Mouse (Mus musculus) kidney, embryonic 14.5 days (tissue): Measurements from ENCODE around the gene Aifm2. TPM values are rescaled to one million over a fixed set of nuclear protein-coding genes. Genes with fewer than 3 reads are reported as not detected.

ENCODE experiments used
- ATAC-seq: fragments of 200-750 bp; cut with Nextera tagmentation; 2 replicates; pipeline ENCODE4 v1.8.0; 2017; ENCODE audit warnings: moderate number of reproducible peaks, mild to moderate bottlenecking, moderate TSS enrichment, moderate library complexity; ENCODE audit not compliant: low FRiP score, low TSS enrichment
- H3K27ac ChIP-seq: fragments of 300-500 bp; sonication (generic); 2 replicates; pipeline ENCODE4 v1.5.1; 2014; ENCODE audit warnings: low read depth, mild to moderate bottlenecking, low read length, moderate library complexity, mixed read lengths
- H3K27me3 ChIP-seq: fragments of 300-500 bp; sonication (generic); 2 replicates; pipeline ENCODE4 v1.6.1; 2014; ENCODE audit warnings: mild to moderate bottlenecking, low read length; ENCODE audit not compliant: control insufficient read depth, insufficient read depth
- H3K36me3 ChIP-seq: fragments of 300-500 bp; sonication (generic); 2 replicates; pipeline ENCODE4 v1.6.1; 2014; ENCODE audit warnings: low read length, mixed read lengths; ENCODE audit not compliant: control insufficient read depth, insufficient read depth
- H3K4me1 ChIP-seq: fragments of 300-500 bp; sonication (generic); 2 replicates; pipeline ENCODE4 v1.6.1; 2014; ENCODE audit warnings: low read length, mixed read lengths; ENCODE audit not compliant: control insufficient read depth, insufficient read depth
- H3K4me2 ChIP-seq: fragments of 300-500 bp; sonication (generic); replicated peaks from 2 replicates; pipeline ENCODE4 v1.6.1; 2014; ENCODE audit warnings: low read depth, mild to moderate bottlenecking, low read length
- H3K4me3 ChIP-seq: fragments of 300-500 bp; sonication (generic); 2 replicates; pipeline ENCODE4 v1.5.1; 2014; ENCODE audit warnings: mild to moderate bottlenecking, low read length
- H3K9ac ChIP-seq: fragments of 300-500 bp; sonication (generic); 2 replicates; pipeline ENCODE4 v1.6.1; 2014; ENCODE audit warnings: low read depth, mild to moderate bottlenecking, low read length, moderate library complexity
- H3K9me3 ChIP-seq: fragments of 300-500 bp; sonication (generic); 2 replicates; pipeline ENCODE4 v1.6.1; 2016; ENCODE audit warnings: low read length; ENCODE audit not compliant: control insufficient read depth
- WGBS: fragments of 180-500 bp; shearing (Covaris S2); extraction: QIAGEN DNeasy Blood & Tissue Kit; methylation state at CpG from one replicate; pipeline ENCODE4 v1.1.7; 2014; 5-methylcytosine and 5-hydroxymethylcytosine counted together
- polyA plus RNA-seq: library from polyadenylated mRNA; unstranded; fragments of >200 nt; fragmentation: Nextera tagmentation; extraction: Ambion mirVana; gene quantifications from 2 replicates; pipeline ENCODE4 v1.2.1, GENCODE M21; 2014

Gene Aifm2
- polyA plus RNA-seq, 1 experiment from 2014 or later: 15.1 TPM

DNA sequence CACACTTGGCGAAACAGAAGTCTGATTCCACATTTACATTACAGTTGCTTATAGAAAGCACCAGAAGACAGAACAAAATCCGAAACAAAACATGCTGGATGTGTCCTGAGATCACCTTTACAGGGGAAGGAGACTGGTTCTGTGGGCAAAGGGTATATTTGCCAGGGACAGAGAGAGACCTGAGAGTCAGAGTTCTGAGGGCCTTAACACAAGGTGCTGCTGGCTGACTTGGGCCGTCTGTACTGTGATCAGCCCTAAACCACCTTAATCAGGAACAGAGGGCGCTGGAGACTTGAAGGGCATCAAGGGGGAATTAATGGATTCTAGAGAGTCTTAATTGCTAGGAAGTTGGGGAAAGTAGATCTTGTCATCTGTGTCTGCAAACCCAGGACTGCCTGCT, 21.5 kb upstream of the Aifm2 start:
- no peak overlapping the region for H3K27ac ChIP-seq
- peaks cover 48% of the 10 kb centered on the region for H3K36me3 ChIP-seq
- no peaks in the 10 kb centered on the region for H3K9me3 ChIP-seq
- H3K9ac ChIP-seq: no peak overlapping the region
- H3K4me3 ChIP-seq: no peak overlapping the region
- no peaks in the 10 kb centered on the region for H3K27me3 ChIP-seq
- no peak for ATAC-seq
- WGBS: 77% methylated on average over 4 of the region's 4 CpGs
- H3K4me2 ChIP-seq: no peak overlapping the region
- peaks cover 14% of the 10 kb centered on the region for H3K4me1 ChIP-seq

DNA sequence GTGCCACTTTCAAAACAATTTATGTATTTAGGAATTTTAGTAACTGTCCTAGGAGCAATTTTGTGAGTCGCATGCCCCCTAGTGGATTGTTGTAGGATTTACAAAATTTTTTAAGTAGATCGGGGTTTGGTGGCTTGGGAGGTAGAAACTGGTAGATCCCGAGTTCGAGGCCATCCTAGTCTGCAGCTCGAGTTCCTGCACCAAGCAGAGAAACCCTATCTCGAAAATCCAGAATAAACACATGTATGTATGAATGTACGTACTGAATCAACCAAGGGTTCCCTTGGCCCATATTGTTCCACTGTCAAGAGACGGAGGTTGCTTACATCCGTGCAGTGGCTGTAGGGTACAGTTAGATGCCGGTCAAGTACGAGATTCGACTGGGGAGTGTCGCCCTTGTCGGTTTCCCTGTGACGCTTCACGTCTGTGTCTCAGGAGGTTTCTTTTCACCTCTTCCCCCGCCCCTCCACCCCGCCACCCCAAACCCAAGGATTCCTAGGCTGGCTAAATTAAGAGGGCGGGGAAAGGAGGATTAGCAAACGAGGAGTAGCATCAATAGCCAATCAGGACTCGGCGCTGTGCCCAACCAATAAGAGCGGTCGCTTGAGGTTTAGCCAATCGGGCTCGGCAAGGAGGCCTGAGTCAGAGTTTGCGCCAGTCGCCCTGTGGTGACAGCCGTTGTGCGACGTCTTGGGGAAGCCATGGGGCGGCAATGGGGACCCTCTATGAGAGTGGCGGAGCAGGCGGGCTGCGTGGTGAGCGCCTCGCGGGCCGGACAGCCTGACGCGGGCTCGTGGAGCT, 20.0 kb upstream of the Aifm2 start, which contains the start of gene Tysnd1:
TSS of gene Tysnd1 (plus strand) at position 645 of the 801 bp plus-strand sequence.
- no peaks in the 10 kb centered on the region for H3K27me3 ChIP-seq
- peak within 1 kb of the TSS; percentile 95 for H3K4me2 ChIP-seq
- H3K9me3 ChIP-seq: no peaks in the 10 kb centered on the region
- H3K27ac ChIP-seq: no peak within 1 kb of the TSS; the same call in 1 of the 2 replicates
- H3K9ac ChIP-seq: peak within 1 kb of the TSS; percentile 68
- peak; percentile 96 for ATAC-seq
- H3K36me3 ChIP-seq: peaks cover 40% of the 10 kb centered on the region
- WGBS: under 1% methylated on average over 42 of the region's 42 CpGs
- H3K4me3 ChIP-seq: peak within 1 kb of the TSS; percentile 91
- peaks cover 14% of the 10 kb centered on the region for H3K4me1 ChIP-seq

DNA sequence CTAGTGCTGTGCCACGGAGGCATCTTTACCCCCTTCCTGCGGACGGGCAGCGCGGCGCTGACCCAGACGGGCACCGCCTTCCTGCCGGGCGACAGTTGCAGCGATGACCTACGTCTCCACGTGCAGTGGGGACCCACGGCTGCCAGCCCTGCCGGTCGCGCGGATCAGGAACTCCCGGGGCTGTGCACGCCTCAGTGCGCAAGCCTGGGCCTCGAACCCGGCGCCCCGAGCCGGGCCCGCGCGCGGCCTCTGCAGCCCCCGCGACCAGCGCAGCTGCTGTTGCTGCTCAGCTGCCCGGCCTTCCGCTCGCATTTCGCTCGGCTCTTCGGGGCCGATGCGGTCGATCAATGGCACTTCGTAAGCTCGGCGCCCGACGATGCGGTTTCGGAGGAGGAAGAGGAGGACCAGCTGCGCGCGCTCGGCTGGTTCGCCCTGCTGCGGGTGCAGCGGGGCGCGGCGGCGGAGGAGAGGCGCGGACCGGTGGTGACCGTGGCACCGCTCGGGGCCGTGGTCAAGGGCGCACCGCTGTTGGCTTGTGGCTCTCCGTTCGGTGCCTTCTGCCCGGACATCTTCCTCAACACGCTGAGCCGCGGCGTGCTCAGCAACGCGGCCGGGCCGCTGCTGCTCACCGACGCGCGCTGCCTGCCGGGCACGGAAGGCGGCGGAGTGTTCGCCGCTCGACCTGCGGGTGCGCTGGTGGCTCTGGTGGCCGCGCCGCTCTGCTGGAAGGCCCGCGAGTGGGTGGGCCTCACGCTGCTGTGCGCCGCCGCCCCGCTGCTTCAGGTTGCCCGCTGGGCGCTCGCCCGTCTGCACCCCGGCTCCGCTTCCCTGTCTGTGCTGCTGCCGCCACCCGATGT, 19.1 kb upstream of the Aifm2 start:
- Histone ChIP-seq H3K9me3 (no peaks in the 10 kb centered on the region), H3K4me2 (peak overlapping the region; percentile 95), H3K27ac (no peak overlapping the region), H3K36me3 (peaks cover 32% of the 10 kb centered on the region), H3K27me3 (no peaks in the 10 kb centered on the region), H3K4me3 (peak overlapping the region; percentile 91), H3K4me1 (peaks cover 14% of the 10 kb centered on the region), H3K9ac (peak overlapping the region; percentile 68)
- under 1% methylated on average over 99 of the region's 111 CpGs for WGBS
- ATAC-seq: peak; percentile 24

DNA sequence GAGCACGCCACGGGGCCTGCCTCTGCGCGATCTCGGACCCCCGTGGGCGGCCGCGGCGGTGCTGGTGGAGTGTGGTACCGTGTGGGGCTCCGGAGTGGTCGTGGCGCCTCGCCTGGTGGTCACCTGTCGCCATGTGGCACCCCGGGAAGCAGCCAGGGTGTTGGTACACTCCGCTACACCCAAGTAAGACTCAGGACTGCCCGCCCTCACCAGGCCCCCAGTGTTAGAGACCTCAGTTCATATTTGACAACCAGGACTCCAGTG, 18.6 kb upstream of the Aifm2 start:
- H3K27ac ChIP-seq: no peak overlapping the region
- ATAC-seq: no peak
- peak overlapping the region; percentile 95 for H3K4me2 ChIP-seq
- H3K4me3 ChIP-seq: peak overlapping the region; percentile 91
- peak overlapping the region; percentile 68 for H3K9ac ChIP-seq
- peaks cover 29% of the 10 kb centered on the region for H3K36me3 ChIP-seq
- H3K4me1 ChIP-seq: peaks cover 14% of the 10 kb centered on the region
- no peaks in the 10 kb centered on the region for H3K9me3 ChIP-seq
- 17% methylated on average over 13 of the region's 19 CpGs for WGBS
- H3K27me3 ChIP-seq: no peaks in the 10 kb centered on the region

DNA sequence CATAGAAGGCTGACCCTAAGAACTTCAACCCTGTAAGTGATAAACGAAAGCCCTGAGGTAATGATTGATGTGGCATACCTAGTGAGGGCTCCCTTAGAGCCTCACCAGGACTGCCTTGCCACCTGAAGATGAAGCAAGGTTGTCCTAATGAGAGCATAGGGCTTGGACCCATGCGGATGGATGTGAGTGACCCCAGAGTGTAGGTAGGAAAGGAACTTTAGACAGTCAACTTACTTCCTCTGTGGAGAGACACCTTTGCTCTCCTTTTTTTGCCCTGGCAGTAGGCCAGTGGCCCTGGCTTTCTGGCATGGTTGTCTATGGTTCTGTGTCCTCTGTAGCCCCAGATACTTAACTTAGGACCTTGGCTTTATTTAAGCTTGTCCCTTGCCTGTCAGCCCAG, 18.0 kb upstream of the Aifm2 start:
- peaks cover 26% of the 10 kb centered on the region for H3K36me3 ChIP-seq
- no peak for ATAC-seq
- WGBS: 87% methylated on average over 2 of the region's 2 CpGs

DNA sequence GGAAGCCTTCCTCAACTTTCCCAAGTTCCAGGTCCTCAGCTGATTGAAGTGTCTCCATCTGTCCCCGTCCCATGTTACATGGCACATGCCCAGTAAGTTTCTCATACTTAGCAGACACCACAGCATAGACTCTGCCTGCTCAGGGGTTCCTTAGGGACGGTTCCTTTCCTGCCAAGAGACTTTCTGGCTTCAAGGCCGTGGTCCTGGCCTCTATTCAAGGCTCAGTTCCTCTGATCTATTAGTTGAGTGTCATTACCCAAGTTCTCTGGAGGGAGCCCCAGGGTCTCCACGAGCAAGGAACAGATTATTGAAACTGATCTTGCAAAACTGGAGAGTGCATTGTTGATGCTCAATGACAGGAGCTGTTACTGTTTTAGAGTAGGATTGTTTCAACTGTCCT, 10.4 kb upstream of the Aifm2 start:
- no peak overlapping the region for H3K4me3 ChIP-seq
- no peaks in the 10 kb centered on the region for H3K27me3 ChIP-seq
- H3K4me1 ChIP-seq: no peaks in the 10 kb centered on the region
- H3K9ac ChIP-seq: no peak overlapping the region
- 83% methylated on average over 4 of the region's 4 CpGs for WGBS
- no peaks in the 10 kb centered on the region for H3K9me3 ChIP-seq
- no peak overlapping the region for H3K27ac ChIP-seq
- no peak for ATAC-seq
- H3K4me2 ChIP-seq: no peak overlapping the region
- peaks cover 16% of the 10 kb centered on the region for H3K36me3 ChIP-seq

More for the DNA sequence above, 18.0 kb upstream of the Aifm2 start:
- H3K27me3 ChIP-seq: no peaks in the 10 kb centered on the region
- peaks cover 14% of the 10 kb centered on the region for H3K4me1 ChIP-seq
- H3K4me2 ChIP-seq: peak overlapping the region; percentile 95
- no peak overlapping the region for H3K27ac ChIP-seq
- H3K9ac ChIP-seq: 0 out of 2 replicates have a peak overlapping the region, but pooled peaks have one; percentile 68
- no peaks in the 10 kb centered on the region for H3K9me3 ChIP-seq
- H3K4me3 ChIP-seq: peak overlapping the region; percentile 91

DNA sequence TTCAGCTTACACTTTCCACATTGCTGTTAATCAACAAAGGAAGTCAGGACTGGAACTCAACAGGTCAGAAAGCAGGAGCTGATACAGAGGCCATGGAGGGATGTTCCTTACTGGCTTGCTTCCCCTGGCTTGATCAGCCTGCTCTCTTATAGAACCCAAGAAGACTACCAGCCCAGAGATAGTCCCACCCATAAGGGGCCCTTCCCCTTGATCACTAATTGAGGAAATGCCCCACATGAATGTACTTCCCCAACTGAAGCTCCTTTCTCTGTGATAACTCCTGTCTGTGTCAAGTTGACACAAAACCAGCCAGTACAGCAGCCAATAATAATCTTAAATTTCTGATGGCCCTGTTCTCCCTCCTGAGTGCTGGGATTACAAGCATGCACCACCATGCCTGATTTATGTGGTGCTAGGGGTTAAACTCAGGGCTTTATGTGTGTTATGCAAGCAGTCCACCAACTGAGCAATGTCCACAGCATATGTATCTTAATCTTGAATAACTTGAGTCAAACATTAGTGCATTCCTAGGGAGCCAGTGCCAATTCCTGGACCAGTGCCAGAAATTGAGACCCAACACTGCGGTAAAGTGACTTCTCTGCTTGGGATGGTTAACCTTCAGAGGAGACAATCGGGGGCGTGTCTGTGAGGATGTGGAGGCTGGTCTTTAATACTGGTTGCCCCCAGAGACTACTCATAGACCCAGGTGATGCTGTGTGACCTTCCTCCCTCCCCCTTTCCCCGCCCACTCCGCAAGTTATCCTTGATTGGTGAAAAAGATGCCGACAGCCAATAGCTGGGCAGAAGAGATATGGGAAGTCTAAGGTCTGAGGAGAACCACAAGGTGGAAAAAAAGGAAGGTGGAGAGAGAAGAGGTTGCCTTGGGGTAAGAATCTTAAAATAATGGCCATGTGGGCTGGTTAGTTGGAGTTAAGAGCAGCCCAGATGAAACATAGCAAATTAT, 8.4 kb upstream of the Aifm2 start:
- no peaks in the 10 kb centered on the region for H3K9me3 ChIP-seq
- no peak overlapping the region for H3K9ac ChIP-seq
- no peak overlapping the region for H3K4me3 ChIP-seq
- H3K4me1 ChIP-seq: no peaks in the 10 kb centered on the region
- no peak overlapping the region for H3K27ac ChIP-seq
- no peaks in the 10 kb centered on the region for H3K27me3 ChIP-seq
- no peak for ATAC-seq
- no peak overlapping the region for H3K4me2 ChIP-seq
- 73% methylated on average over 6 of the region's 6 CpGs for WGBS
- peaks cover 14% of the 10 kb centered on the region for H3K36me3 ChIP-seq

DNA sequence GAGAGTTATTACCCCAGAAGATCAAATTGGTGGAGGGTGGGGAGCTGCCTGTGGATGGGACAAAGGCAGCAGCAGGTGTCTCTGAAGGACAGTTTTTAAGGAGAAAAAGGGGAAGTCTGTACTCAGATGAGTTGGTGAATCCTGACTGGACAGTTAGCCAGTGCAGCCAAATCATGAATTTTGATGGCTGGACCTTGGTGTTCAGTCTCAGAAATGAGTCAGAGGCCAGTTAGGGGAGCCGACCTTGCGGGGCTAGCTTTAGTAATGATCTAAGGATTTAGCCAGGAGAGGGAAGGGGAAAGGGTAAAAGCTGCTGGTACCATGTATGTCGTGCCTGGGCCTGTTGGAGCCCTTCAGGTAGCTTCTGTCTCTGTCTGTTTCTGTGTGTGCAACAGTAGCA, 1.5 kb upstream of the Aifm2 start:
- no peak for ATAC-seq
- H3K4me1 ChIP-seq: peaks cover 4% of the 10 kb centered on the region; the same call in 1 of the 2 replicates
- WGBS: 75% methylated on average over 3 of the region's 3 CpGs

More for the DNA sequence above, 1.5 kb upstream of the Aifm2 start:
- Histone ChIP-seq H3K27ac (no peak overlapping the region), H3K9me3 (no peaks in the 10 kb centered on the region), H3K9ac (no peak overlapping the region), H3K4me3 (no peak overlapping the region), H3K36me3 (no peaks in the 10 kb centered on the region), H3K4me2 (no peak overlapping the region), H3K27me3 (no peaks in the 10 kb centered on the region)
